Mouse (Mus musculus): ENCODE measurements at regions not wholly inside any gene's neighbourhood (a gene's known extent, or its start where the extent isn't known, plus 50 kb on each side); places are given as distances from the start of the nearest gene placed in this dataset.
"Not testable (repeated sequence)": the region's sequence is repeated elsewhere in the genome, so short reads cannot be mapped to it uniquely, and the experiment has no call there.

DNA sequence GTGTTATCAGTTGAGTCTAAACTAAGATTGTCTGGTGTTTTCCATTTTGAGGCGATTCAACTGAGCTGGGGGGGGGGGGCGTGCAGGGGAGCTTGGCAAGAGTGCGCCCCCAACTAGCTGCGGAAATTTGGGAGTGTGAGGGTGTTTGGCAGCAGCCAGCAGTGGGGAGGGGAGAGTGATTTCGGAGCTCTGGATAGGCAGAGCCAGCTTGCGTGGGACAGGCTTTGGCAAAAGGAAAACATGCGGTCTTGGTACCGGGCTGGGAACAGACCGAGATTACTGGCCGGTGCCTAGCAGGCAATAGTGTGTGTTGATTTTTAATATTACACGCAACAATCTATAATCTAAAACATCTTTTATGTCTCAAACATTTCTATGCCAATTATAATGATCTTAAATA is 199.4 kb upstream of the Cdk6 start:
- DNase-seq: not testable (repeated sequence)

DNA sequence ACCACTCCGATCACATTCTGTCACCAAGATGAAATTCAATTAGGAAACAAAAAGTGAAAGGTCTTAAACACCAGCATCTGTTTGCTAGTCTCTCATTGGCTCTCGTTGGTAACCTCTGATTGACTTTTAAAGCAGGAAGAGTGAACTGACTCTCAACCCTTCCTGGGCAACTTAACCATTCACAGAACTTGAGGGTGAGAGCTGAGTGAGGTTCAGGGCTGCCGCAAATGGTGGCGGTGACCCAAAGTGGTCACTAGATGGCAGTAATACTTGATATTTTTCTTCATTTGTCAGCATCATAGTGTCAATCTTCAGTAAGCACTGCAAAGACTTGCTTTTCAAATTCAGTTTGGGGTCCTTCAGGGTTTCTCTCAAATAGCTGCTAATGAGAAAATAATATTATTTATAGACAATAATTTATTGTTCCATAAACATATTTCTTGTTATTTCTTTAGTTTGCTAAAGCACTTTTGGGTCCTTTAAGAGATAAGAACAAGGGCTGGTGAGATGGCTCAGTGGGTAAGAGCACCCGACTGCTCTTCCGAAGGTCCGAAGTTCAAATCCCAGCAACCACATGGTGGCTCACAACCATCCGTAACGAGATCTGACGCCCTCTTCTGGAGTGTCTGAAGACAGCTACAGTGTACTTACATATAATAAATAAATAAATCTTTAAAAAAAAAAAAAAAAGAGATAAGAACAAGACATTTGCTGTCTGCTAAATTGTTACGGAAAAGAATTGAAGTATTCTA is 194.6 kb upstream of the Cdk6 start:
- DNase-seq: peak; percentile 27

DNA sequence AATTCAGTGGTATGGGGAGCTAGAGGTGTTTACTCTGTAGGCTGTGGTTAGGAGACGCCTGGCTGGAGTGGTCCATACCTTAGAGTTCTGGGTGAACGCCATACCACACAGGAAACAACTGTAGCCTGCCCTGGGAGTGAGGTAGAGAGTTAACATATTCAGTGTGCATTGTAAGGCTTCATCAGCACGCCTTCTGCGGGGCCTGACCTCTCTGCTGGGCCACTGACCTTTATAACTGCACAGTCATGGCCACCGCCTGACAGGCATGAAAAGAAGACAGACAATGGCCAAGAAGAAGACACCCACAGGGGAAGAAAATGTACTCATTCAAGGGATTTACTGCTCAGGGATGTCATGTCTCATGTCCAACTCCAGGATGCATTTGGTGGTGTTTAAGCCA is 191.4 kb upstream of the Cdk6 start:
- DNase-seq: not testable (repeated sequence)

DNA sequence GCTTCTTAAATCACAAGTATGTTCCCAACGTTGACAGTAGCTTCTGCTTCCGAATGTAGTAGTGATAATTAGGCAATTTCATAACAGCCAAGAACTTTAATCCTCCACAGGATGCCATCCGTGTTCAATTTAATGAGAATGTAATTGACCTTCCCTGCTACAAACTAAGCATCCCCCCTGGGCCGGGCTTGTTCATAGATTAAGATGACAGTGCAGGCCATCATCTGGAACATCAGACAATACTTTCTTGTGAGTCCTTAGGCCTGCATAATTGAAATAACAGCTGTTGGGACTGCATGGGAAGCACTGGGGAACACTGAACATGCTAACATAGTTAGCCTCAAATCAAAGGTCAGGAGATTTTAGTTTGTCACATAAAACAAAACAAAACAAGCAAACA is 190.5 kb upstream of the Cdk6 start:
- DNase-seq: not testable (repeated sequence)

DNA sequence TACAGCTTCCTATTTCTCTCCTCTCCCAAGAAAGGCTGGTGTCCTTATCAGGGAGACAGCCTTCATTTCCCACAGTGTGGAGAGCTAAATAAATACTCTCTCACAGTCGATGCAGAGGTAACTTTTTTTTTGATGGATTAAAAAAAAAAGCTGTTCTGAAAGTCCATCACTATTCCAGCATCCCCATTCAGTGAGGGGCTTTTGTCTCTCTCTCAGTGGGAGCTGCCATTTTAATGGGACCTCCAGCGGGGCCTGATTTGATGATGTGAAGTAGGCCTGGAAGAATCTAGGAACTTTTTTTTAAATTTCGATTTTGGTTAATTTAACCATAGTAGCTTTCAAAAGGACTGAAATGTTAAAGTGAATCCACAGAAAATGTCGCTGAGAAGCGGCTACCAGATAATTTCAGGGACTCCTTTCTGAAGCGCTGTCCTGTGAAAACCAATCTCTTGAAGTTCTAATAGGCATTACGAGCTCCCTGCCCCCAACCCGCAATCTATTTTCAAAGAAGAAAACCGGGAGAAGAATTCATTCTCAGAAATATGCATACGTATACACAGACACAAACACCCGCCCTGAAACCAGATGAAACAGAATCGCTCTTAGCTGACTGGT is 189.6 kb upstream of the Cdk6 start:
- DNase-seq: not testable (repeated sequence)

DNA sequence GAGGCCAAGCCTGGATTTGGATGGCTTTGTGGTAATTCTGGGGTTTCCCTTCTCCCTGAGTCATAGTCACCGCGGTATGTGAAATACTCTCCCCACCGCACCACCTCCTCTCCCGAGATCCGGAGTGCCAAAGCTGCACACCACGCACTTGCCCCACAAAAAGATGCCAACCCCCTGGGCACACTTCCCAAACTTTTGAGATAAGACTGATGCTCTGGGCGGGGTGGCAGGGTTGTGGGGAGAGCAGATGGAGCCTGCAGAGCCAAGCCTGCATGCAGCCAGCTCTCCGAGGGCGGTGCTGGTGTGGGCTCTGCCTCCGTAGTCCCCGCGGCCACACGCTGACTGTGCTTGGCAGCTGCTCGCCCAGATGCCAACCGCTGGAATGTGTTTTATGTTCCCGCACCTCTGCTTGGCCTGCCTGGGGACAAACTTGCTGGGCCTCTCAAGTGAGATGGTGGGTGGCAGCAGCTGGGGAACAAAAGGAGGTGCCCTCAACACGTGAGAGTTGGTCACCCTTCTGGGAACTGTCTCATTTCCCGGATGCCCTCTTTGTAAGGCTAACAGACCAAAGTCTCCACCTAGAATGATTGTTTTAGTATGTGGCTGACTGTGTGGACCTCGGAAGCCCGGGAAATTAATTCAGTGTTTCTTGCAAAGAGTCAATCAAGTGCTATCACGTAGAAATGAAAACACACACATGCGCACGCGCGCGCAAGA is 189.0 kb upstream of the Cdk6 start:
- DNase-seq: peak; percentile 69

DNA sequence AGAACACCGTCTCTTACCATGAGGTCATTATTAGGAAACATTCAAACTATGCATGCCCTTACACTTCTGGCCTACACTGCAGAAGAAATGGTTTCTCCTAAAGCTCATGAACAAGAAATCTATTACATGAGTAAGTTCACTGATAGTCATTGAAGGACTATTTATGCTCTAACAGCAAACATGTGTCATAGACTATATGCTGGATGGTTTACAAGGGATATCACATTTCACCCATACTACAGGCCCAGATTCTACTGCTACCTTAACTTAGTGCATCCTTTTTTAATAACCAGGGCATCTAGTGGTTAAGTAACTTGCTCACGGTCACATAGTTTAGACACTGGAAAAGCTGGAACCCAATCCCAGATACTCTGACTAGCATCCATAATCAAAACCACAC is 175.8 kb upstream of the Cdk6 start:
- not testable (repeated sequence) for DNase-seq

DNA sequence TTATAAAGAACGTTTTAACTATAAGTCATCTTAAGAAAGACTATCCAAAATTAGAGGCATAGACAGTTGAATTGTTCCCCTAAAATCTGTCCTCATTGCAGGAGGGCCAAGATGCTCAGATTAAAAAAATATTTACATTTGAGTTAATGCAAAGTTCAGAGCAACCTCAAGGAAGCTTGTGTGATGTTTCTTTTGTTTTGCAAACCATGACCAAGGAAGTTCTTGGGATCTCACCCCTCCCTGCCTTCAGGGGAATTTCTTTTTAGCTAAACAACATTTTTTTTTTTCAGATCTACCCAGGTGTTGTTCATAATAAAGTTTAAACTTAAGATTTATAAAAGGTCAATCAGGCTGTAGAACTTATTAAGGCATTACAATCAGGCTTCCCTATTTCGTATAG is 174.8 kb upstream of the Cdk6 start:
- not testable (repeated sequence) for DNase-seq

DNA sequence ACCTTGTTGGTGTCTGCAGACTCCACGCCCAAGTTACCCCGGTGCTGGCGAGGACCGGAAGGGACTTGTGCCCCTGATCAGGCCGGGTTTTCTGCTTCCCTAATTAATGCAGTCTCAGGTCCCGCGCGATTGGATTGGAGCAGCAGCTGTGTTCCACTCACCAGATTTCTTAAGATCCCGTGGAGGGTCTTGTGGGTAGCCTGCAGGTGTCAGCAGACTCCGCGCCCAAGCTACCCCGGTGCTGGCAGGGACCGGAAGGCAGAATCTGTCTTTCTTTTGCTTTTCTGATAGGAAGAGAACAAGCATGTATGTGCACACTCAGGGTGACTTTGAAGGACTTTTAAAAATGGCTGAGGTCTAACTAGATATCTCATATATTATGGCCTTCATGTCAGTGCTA is 147.7 kb upstream of the Cdk6 start:
- DNase-seq: not testable (repeated sequence)

DNA sequence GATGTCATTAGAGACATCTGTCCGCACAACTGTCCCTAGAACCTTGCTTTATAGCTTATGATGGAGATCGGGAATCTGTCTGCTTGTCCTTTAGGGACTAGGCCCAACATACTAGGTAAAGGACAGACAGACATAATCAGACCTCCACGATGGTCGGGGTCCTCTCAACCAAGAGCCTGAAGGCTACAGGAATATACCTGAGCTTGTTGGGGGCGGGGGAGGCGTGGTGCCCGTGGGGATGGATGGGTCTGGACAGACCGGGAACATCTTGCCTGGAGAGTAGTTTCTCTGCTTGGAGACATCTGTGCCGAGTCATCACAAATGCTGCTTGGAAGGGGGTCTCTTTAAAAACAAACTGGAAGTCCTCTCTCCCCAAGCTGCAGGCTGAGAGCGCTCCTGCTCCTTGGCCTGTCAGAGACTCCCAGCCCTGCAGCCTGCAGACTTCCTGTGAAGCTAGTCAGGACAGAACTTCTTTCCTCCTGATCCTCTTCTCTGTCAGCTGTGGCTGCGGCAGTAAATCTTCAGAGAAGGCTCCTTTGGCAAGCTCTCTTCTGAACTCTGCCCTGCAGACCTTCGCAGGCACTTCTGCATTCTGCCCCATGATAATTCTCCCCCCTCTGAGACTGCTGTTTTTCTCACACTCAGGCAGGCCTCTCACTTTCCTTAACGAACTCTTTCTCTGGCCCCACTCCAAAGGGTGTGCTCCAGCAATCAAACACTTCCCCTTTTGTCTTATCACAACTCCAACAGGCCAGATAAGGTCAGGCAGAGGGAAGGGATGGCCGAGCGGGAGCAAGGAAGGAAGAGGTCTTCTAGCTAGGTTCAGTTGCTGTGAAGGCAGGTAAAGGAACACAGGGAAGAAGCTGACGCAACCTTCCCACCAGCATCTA is 143.1 kb upstream of the Cdk6 start:
- DNase-seq: peak; percentile 40

DNA sequence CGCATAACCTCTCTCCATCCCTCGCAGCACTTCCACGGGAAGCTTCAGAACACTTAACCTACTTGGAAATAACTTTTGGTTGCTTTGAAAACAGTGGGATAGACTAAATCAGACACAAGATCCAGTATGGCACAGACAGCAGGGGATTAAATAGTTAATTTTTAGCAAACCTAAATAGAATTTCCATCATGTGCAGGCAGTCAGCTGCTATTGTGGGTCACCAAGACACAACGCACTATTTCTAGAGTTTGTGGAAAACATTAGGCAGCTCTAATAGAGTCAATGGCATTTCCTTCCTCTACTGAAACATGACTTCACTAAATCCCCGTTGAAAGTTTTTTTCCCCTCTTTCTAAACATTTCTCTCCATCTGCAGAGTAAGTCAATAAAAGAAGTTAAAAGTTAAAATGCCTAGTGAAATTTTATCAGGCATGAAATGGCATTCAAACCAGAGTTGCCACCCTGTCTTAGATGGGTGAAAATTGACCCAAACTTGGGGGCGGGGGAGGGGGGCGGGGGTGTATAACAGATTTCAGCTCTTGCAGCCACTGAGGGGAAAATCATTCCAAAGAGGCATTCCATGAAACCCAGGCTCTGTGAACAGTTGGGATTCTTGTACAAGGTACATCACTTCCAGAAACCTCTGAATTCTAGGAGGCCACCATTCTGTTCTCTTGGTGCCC is 142.3 kb upstream of the Cdk6 start:
- not testable (repeated sequence) for DNase-seq

DNA sequence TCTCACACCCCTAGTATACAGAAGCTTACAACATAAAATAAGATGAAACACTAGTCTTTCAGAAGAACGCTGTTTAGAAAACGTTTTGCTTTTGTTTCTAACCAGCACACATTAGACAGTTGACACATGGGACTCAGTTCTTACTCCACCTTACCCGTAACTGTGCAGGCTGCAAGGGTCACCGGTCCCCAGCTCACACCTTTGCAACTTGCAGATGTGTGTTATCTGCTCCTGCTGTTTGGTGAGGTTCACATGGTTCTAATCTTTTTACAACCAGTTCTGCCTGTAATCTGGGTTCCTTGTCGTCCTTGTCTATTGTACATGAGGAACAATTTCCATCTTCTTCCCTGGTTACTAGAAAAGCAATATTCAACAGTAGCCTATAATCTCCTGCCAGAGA is 135.1 kb upstream of the Cdk6 start:
- not testable (repeated sequence) for DNase-seq

DNA sequence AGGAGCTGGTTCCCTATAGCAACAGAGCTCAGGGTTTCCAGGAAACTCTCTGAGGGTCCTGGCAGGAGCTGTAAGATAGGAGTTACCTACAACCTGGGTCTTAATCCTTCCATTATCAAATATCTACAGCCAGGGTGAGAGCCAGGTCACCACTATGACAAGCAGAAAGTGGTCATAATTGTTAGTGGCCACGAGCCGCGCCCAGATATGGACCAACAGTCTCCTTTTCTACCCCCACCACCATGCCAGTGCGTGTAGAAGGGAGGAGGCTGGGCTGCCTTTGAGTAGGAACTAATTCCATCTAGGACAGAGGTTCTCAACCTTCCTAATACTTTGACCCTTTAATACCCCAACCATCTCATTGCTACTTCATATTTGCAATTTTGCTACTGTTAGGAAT is 133.0 kb upstream of the Cdk6 start:
- DNase-seq: not testable (repeated sequence)

DNA sequence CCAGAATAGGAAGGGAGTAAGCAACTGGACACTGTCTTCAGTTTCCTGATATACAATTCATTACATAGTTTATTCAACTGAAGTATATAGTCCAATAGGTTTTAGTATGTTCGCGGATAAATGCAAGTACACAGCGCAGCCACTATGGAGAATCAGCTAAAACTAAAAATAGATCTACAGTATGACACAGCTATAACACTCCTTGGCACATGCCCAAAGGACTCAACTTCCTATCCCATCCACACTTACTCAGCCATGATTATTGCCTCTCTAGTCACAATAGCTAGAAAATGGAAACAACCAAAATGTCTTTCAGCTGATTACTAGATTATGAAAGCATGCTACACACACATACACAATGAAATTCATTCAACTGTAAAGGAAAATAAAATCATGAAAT is 130.0 kb upstream of the Cdk6 start:
- DNase-seq: no peak

DNA sequence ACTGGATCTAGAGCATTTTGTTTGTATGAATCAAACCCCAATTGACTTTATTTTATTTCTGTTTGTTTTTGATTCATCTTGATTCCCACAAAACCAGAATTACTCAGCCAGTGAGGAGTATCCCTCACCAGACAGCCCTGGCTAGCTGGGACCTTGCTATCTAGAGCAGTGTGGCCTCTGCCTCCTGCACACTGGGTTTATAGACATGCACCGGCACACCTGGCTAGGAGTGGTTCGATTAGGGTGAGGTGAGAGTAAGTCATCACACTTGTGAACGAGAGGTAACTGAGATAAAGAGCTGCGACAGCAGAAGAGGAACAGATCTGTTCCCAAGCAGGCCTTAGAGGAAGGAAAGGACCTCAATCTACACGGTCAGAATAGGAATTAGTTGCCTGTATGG is 125.2 kb upstream of the Cdk6 start:
- DNase-seq: no peak

DNA sequence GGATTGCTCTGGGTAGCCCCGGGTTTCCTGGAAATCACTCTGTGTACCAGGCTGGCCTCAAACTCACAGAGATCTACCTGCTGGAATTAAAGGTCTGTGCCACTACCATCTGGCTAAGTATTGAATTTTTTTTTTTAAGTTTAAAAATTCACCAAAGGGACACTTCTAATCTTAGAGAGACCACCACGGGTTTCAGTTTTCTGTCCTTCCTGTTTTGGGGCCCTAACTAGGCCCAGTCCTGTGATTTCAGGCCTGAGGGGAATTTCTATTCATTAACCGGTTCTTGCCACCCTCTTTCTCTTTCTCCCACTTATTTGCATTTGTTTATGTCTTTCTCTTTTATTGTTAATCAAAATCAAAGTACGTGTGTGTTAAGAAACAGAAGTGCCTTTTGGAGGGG is 122.1 kb upstream of the Cdk6 start:
- DNase-seq: no peak

DNA sequence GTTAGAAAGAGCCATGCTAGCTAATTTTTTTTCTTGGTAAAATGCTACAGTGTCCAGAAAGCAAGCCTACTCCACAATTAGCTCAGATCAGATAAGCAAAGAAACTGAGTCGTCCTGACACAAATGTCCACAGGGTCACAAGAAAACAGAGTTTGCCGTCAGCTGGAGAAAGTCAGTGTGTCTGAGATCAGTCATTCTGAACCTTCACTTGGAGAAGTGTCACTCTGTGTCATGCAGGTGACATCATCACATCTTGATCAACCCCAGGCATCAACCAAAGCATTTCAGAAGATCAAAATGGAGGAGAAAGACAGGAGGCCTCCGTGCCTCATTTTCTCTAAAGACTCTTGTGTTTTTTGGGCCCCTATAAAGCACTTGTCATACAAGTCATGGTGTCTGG is 121.5 kb upstream of the Cdk6 start:
- no peak for DNase-seq

DNA sequence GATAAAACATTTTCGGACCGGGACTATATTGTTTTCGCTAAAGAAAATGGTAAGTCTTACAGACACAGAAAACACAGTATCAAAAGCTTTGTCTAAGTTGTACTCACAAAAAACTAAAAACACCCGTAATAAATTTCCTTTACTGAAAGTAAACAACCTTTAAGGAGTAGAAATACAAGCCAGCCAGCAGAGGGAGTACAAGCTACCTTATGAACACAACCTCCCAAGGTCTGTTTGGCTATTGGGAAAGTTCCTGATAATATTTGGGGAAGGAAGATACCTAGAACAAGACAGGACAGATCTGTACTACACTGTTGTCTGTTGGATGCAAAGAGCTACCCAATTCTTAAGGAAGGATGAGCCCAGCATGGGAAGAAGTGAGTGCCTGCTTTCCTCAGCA is 117.5 kb upstream of the Cdk6 start:
- peak; percentile 52 for DNase-seq

DNA sequence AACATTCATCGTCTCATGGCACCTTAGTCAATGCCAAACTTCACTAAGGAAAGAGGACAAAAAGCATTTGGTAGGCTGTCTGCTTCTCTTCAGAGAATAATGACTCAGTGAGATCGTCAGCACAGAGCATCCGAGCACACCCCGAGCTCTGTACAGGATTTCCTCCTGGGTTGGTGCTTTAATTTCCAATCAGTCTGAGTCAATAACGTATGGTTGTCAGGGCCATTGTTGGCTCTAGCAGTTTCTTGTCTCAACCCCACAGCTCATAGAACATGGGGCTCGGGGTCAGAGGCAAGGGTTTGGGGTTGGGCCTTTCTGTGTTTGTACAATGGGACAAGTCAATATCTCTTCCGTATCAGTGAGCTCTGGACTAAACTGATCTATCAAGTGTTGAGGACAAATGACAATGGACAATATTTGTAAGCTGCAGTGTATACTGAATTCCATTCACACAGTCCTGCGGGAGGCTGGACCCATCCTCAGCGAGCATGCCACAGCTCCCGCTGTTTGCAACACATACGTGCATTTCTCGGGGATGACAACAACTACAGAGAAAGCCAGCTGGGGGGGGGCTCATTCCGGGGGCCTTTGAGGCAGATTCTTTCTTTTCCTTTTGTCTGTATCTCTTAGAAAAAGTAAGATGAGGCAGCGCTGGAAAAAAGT is 116.8 kb upstream of the Cdk6 start:
- not testable (repeated sequence) for DNase-seq

DNA sequence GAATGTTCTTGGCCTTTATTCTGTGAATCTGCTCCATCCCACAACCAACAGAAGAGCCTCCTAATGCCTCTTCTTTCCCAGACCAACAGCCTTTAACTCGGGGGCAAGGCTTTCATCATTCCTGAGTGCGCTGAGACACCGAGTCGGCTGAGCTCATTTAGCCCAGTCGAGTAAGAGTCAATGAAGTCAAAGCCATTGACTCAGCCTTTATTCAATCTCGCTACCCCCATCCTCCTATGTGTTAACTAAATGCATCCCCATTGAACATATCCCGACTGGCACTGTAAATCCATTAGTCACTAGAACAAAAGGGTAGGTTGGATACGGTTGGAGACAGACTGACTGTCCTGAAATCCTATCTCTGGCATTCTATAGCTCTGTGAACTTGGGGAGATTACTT is 115.9 kb upstream of the Cdk6 start:
- DNase-seq: not testable (repeated sequence)

DNA sequence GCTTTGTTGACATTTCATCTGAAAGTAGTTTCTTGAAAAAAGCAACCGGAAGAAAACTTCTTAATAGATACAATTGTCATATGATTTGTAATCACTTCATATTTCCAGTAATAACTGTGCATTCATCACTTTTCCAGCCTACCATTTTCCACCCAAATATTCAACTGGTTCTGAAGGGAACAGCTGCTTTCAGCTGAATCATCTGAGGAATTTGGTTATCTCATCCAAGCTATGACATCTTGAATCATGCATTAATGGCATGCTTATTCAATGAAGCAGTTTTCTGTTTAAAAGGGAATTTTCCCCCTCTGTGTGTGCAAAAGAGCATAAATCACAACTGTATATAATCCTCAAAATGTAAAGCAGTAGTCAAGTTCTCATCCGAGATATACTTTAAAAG is 97.2 kb upstream of the Cdk6 start:
- DNase-seq: not testable (repeated sequence)

All from adrenal gland, postnatal 14 days (tissue).